Mouse (Mus musculus): ENCODE measurements at regions not wholly inside any gene's neighbourhood (a gene's known extent, or its start where the extent isn't known, plus 50 kb on each side); places are given as distances from the start of the nearest gene placed in this dataset.

DNA sequence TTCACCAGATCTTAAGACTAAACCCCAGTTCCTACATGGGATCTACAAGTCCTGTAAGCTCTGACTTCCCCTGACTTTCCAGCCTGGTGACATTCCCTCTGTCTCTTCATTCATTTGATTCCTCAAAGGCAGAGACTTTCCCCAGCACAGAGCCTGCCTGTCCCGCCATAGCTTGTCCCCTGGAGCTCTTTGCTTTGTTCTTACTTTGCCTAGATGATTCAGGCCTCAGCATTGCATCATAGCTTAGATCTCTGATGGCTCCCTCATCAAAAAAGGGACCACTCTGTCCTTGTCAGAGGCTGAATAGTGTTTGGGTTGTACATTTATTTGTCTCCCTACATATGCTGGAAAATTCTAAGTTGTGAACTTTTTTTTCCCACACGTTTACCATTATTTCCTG, 57.6 kb upstream of the Exoc6 start:
- Histone ChIP-seq H3K36me3 (ENCODE audit: control insufficient read depth) (no peaks in the 10 kb centered on the region), H3K4me1 (ENCODE audit: control insufficient read depth) (peaks cover 21% of the 10 kb centered on the region), H3K27me3 (ENCODE audit: control insufficient read depth) (peaks cover 11% of the 10 kb centered on the region), H3K4me3 (replicated peaks) (no peak overlapping the region), H3K9me3 (ENCODE audit: control insufficient read depth, low read length) (peaks cover 2% of the 10 kb centered on the region; the same call in 1 of the 2 replicates)
- TF ChIP-seq GATA1 (IDR thresholded peaks at IDR 0.05; ENCODE audit: low read length) (no peak), TAL1 (IDR thresholded peaks at IDR 0.05; ENCODE audit: low read length) (no peak)

DNA sequence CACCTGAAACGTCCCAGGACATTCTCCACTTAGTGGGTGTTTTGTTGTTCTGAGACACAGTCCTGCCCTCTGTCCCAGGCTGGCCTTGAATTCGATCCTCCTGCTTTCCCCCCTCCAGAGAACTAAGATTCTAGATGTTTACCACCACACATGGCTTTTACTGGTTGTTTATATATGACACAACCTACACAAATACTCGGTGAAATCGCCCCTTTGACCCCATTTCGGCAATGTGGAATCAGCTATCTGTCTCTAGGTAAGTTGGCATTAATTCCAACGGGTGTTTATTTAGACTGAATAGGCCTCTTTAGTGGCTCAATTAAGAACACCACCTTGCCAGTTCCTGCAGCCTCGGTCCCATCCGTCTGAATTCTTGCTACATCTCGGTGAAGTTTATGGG, 56.8 kb upstream of the Exoc6 start:
- TF ChIP-seq GATA1 (IDR thresholded peaks at IDR 0.05; ENCODE audit: low read length) (no peak), TAL1 (IDR thresholded peaks at IDR 0.05; ENCODE audit: low read length) (no peak)
- peaks cover 2% of the 10 kb centered on the region; the same call in 1 of the 2 replicates for H3K9me3 ChIP-seq (ENCODE audit: control insufficient read depth, low read length)
- H3K4me1 ChIP-seq (ENCODE audit: control insufficient read depth) = peaks cover 21% of the 10 kb centered on the region
- no peak overlapping the region for H3K4me3 ChIP-seq (replicated peaks)
- no peaks in the 10 kb centered on the region for H3K36me3 ChIP-seq (ENCODE audit: control insufficient read depth)
- H3K27me3 ChIP-seq (ENCODE audit: control insufficient read depth) = peaks cover 11% of the 10 kb centered on the region

GRCm38 (mm10) chr19:37493921-37494485, 56.2 kb upstream of the Exoc6 start:
- Histone ChIP-seq H3K4me3 (replicated peaks) (peak overlapping the region; percentile 26), H3K4me1 (ENCODE audit: control insufficient read depth) (peaks cover 19% of the 10 kb centered on the region)

DNA sequence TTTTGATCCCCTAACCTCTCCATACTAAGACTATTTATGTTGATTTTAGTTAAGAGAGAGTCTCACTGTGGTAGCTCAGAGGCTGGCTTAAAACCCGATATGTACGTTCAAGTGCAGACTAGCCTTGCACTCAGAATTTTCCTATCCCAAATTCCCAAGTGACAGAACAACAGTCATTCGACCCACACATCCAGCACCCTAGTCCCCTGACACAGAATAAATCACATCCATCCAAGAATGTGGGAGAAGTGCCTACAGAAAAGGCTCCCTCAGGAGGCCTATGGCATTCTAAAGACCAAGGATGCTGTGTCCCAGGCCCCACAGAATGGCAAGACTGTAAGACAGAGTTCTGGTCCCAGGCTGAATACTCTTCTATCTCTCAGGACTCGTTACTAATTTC, 55.4 kb upstream of the Exoc6 start:
- TF ChIP-seq GATA1 (IDR thresholded peaks at IDR 0.05; ENCODE audit: low read length) = no peak
- no peak for TF ChIP-seq TAL1 (IDR thresholded peaks at IDR 0.05; ENCODE audit: low read length)
- Histone ChIP-seq H3K36me3 (ENCODE audit: control insufficient read depth) (no peaks in the 10 kb centered on the region), H3K4me1 (ENCODE audit: control insufficient read depth) (peaks cover 19% of the 10 kb centered on the region), H3K9me3 (ENCODE audit: control insufficient read depth, low read length) (peaks cover 2% of the 10 kb centered on the region; the same call in 1 of the 2 replicates), H3K27me3 (ENCODE audit: control insufficient read depth) (peaks cover 11% of the 10 kb centered on the region), H3K4me3 (replicated peaks) (no peak overlapping the region)

More at GRCm38 (mm10) chr19:37493921-37494485, 56.2 kb upstream of the Exoc6 start:
- peaks cover 2% of the 10 kb centered on the region; the same call in 1 of the 2 replicates for H3K9me3 ChIP-seq (ENCODE audit: control insufficient read depth, low read length)
- TF ChIP-seq GATA1 (IDR thresholded peaks at IDR 0.05; ENCODE audit: low read length) = no peak
- peak; percentile 29; the same call in 1 of the 3 replicates for TF ChIP-seq TAL1 (IDR thresholded peaks at IDR 0.05; ENCODE audit: low read length)
- H3K27me3 ChIP-seq (ENCODE audit: control insufficient read depth) = peaks cover 11% of the 10 kb centered on the region
- no peaks in the 10 kb centered on the region for H3K36me3 ChIP-seq (ENCODE audit: control insufficient read depth)

DNA sequence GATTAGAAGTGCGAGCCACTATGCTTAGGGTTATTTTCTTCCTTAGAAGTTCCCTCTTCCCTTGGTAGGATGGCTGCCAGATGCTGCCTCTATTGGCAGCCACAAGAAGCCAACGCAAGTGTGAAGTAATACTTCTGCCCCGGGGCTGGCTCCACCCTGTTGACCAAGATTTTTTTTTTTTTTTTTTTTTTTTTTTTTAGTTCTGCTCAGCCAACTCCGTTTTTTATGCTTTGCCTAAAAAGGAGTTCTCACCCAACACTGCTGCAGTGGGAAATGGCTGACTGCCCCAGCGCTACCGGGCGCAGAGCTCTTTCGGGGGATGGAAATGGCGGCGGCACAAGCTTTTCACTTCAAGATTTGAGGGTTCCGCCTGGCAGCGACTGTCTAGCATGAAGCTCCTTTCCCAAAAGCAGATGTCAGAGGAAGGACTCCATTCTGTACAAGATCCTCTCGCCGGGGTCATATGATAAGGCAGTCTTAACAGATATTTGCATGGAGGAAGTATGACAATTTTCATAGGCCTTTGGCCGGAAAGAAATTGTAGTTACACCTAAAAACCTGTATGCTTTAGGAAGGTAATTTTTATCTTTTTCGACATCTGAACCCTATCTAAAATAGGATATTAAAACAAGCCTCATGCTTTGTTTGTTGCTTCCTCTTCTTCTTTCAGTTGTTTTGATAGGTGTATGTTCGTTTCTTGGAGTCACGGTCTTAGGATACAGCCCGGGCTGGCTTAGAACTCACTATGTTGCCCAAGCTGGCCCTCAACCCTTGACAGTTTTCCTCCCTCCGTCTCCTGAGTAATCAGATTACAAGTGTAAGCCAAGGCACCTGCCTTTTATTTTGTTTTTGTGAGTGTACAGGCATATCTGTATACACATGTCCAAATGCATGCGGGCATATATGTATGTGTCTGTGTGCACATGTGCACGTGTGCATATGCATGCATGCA, 54.6 kb upstream of the Exoc6 start:
- Histone ChIP-seq H3K27me3 (ENCODE audit: control insufficient read depth) (peaks cover 11% of the 10 kb centered on the region), H3K9me3 (ENCODE audit: control insufficient read depth, low read length) (peaks cover 2% of the 10 kb centered on the region; the same call in 1 of the 2 replicates), H3K36me3 (ENCODE audit: control insufficient read depth) (no peaks in the 10 kb centered on the region), H3K4me3 (replicated peaks) (no peak overlapping the region), H3K4me1 (ENCODE audit: control insufficient read depth) (peaks cover 19% of the 10 kb centered on the region)
- TF ChIP-seq GATA1 (IDR thresholded peaks at IDR 0.05; ENCODE audit: low read length) (no peak), TAL1 (IDR thresholded peaks at IDR 0.05; ENCODE audit: low read length) (no peak)

DNA sequence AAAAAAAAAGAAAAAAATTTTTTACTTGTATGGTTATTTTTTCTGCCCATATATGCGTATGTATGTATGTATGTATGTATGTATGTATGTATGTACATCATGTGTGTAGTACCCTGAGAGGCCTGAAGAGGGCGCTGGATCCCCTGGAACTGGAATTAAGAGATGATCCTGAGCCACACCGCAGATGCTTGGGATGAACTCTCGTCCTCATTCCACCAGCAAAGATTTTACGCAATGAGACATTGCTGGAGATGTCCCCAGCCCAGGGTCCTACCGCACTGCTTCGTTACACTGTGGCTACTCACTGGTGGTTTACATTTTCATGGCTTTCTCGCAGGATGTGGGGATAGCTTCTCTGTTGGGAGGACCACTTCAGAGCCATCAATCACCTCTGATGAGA, 53.5 kb upstream of the Exoc6 start:
- H3K4me3 ChIP-seq (replicated peaks) = no peak overlapping the region
- H3K27me3 ChIP-seq (ENCODE audit: control insufficient read depth) = peaks cover 4% of the 10 kb centered on the region; the same call in 1 of the 2 replicates
- TF ChIP-seq TAL1 (IDR thresholded peaks at IDR 0.05; ENCODE audit: low read length) (no peak), GATA1 (IDR thresholded peaks at IDR 0.05; ENCODE audit: low read length) (no peak)
- peaks cover 2% of the 10 kb centered on the region; the same call in 1 of the 2 replicates for H3K9me3 ChIP-seq (ENCODE audit: control insufficient read depth, low read length)
- no peaks in the 10 kb centered on the region for H3K36me3 ChIP-seq (ENCODE audit: control insufficient read depth)
- peaks cover 19% of the 10 kb centered on the region for H3K4me1 ChIP-seq (ENCODE audit: control insufficient read depth)

GRCm38 (mm10) chr19:37497161-37497560, 53.1 kb upstream of the Exoc6 start:
- H3K9me3 ChIP-seq (ENCODE audit: control insufficient read depth, low read length) = peaks cover 2% of the 10 kb centered on the region; the same call in 1 of the 2 replicates
- H3K4me1 ChIP-seq (ENCODE audit: control insufficient read depth) = peaks cover 19% of the 10 kb centered on the region
- no peaks in the 10 kb centered on the region for H3K36me3 ChIP-seq (ENCODE audit: control insufficient read depth)
- peaks cover 1% of the 10 kb centered on the region; the same call in 1 of the 2 replicates for H3K27me3 ChIP-seq (ENCODE audit: control insufficient read depth)
- TF ChIP-seq GATA1 (IDR thresholded peaks at IDR 0.05; ENCODE audit: low read length) = no peak
- no peak for TF ChIP-seq TAL1 (IDR thresholded peaks at IDR 0.05; ENCODE audit: low read length)
- no peak overlapping the region for H3K4me3 ChIP-seq (replicated peaks)

DNA sequence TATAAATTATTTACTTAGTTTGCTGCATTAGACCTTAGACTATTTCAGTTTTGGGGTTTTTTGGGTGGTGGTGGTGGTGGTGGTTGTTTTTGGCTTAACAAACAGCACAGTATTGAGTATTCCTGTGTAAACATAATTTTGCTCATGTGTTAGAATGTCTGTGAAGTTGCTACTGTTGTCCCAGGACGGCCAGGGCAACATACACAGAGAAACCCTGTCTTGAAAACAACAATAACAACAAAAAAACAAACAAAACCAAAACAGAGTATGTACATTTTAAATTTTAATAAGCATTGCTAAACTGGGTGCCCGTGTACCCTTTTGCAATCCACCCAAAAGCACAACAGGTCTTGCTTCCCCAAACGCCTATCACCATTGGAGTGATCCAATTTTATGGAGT, 51.8 kb upstream of the Exoc6 start:
- Histone ChIP-seq H3K4me1 (ENCODE audit: control insufficient read depth) (peaks cover 17% of the 10 kb centered on the region), H3K4me3 (replicated peaks) (no peak overlapping the region), H3K9me3 (ENCODE audit: control insufficient read depth, low read length) (peaks cover 2% of the 10 kb centered on the region; the same call in 1 of the 2 replicates), H3K27me3 (ENCODE audit: control insufficient read depth) (peaks cover under 1% of the 10 kb centered on the region), H3K36me3 (ENCODE audit: control insufficient read depth) (no peaks in the 10 kb centered on the region)
- TF ChIP-seq TAL1 (IDR thresholded peaks at IDR 0.05; ENCODE audit: low read length) (no peak), GATA1 (IDR thresholded peaks at IDR 0.05; ENCODE audit: low read length) (no peak)

Measured in erythroblast, embryonic 14.5 days (primary cell).